In the genomic region with DNA sequence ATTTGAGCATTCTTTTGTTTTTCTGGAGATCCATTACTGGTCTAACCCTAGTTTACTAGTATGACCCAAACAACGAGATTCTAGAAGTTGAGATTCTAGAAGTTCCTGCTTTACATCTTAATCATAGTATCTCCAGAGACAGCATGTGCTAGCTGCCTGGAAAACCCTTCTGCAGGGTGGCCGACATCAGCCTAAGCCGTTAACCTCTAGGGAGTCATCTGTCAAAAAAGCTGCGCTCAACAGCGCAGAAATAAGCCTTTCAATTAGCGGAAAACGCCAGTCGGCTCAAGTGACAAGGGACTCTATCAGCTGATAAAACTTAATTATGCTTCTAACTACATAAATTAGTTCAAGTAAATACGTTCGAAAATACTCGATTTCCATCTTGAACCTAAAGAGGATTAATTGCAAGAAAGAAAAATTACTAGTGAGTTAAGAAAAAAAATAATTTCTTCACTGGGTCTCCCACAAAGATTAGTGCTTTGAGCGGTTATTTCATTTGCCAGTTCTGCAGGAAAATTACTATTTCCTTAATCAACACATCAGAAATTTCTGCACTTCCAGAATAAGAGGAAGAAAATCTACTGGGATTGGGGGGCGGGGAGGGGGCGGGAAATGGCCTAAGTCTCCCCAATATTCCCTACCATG, we compare ENCODE assay signal across 8 mouse cellular contexts. TPM values are rescaled to one million over a fixed set of nuclear protein-coding genes. Genes with fewer than 3 reads are reported as not detected.
DNase-seq lines count a peak whose midpoint lies in the region; ATAC-seq and TF ChIP-seq lines count a peak whose summit lies in the region.

No protein-coding gene starts in this region.

- intact Hi-C loops in gastrocnemius, postnatal 36 days (cut with DNase I): loop anchor here (1.0 to 2.0 kb wide), 2 partner anchors 23 to 36 kb away; no protein-coding TSS in a partner anchor

- DNase-seq in gastrocnemius, postnatal 10 days: peak; percentile 31
- no peak for DNase-seq in gastrocnemius, postnatal 36 days
- peak; percentile 73 for DNase-seq in forelimb bud, embryonic 11.5 days (ENCODE audit: low read depth, low spot score)
- DNase-seq in midbrain, embryonic 10.5 days (ENCODE audit: low spot score): peak; percentile 57
- DNase-seq in thymus, postnatal 4 days: peak; percentile 49
- no peak for DNase-seq in right cerebral cortex, postnatal 10 days (ENCODE audit: low spot score in 2 of 2)

- H3K4me2 ChIP-seq in kidney, embryonic 16.5 days (replicated peaks; ENCODE audit: low read depth, low read length): peak overlapping the region; percentile 75

- WGBS in kidney, embryonic 16.5 days: under 1% methylated on average over 14 of the region's 14 CpGs
- WGBS in midbrain, embryonic 10.5 days: under 1% methylated on average over 14 of the region's 14 CpGs

- H3K9ac ChIP-seq in kidney, embryonic 16.5 days (replicated peaks; ENCODE audit: low read length): peak overlapping the region; percentile 61

- no peaks in the 10 kb centered on the region; the same call in 1 of the 2 replicates for H3K9me3 ChIP-seq in kidney, embryonic 16.5 days (ENCODE audit: low read length)
- 0 out of 2 replicates have a peak, but pooled peaks cover 1% of the 10 kb centered on the region for H3K9me3 ChIP-seq in midbrain, embryonic 10.5 days (replicated peaks)

- ATAC-seq in kidney, embryonic 16.5 days (ENCODE audit: low FRiP score, low TSS enrichment): peak; percentile 52; the same call in 1 of the 2 replicates

- no peaks in the 10 kb centered on the region for H3K36me3 ChIP-seq in kidney, embryonic 16.5 days (ENCODE audit: insufficient read depth, low read length)
- no peaks in the 10 kb centered on the region for H3K36me3 ChIP-seq in midbrain, embryonic 10.5 days

- H3K27me3 ChIP-seq in kidney, embryonic 16.5 days (ENCODE audit: insufficient read depth, low read length): no peaks in the 10 kb centered on the region
- H3K27me3 ChIP-seq in midbrain, embryonic 10.5 days (ENCODE audit: low read depth, poor library complexity, severe bottlenecking): peaks cover 9% of the 10 kb centered on the region

- H3K4me1 ChIP-seq in bone marrow macrophage, adult 2 months (ENCODE audit: control insufficient read depth, insufficient read depth, low read length): peaks cover 33% of the 10 kb centered on the region
- H3K4me1 ChIP-seq in kidney, embryonic 16.5 days (ENCODE audit: insufficient read depth, low read length): peaks cover 33% of the 10 kb centered on the region
- H3K4me1 ChIP-seq in midbrain, embryonic 10.5 days: peaks cover 47% of the 10 kb centered on the region

- no peak for TF ChIP-seq CTCF in bone marrow macrophage, adult 2 months (IDR thresholded peaks at IDR 0.05; ENCODE audit: low read depth, low read length)

- H3K27ac ChIP-seq in bone marrow macrophage, adult 2 months (ENCODE audit: insufficient read depth, low read depth, low read length): peak overlapping the region; percentile 100
- peak overlapping the region; percentile 96 for H3K27ac ChIP-seq in kidney, embryonic 16.5 days (ENCODE audit: low read length)
- H3K27ac ChIP-seq in midbrain, embryonic 10.5 days (replicated peaks): peak overlapping the region; percentile 86

- peak overlapping the region; percentile 56 for H3K4me3 ChIP-seq in bone marrow macrophage, adult 2 months (ENCODE audit: insufficient read depth, low read length)
- H3K4me3 ChIP-seq in kidney, embryonic 16.5 days (ENCODE audit: low read length): peak overlapping the region; percentile 42
- H3K4me3 ChIP-seq in midbrain, embryonic 10.5 days: peak overlapping the region; percentile 50

- TF ChIP-seq POLR2A in bone marrow macrophage, adult 2 months (IDR thresholded peaks at IDR 0.05; ENCODE audit: borderline replicate concordance, low read depth, low read length): no peak

RNA-seq across cellular contexts. Expression of a gene that starts 53.0 kb away (rescaled TPM):
- 10 to 100 TPM; 42.9 to 57.0 TPM for total RNA-seq in gastrocnemius, postnatal 10 days (2021)
- total RNA-seq in gastrocnemius, postnatal 36 days (2021): 10 to 100 TPM; 22.4 to 39.9 TPM
- polyA plus RNA-seq in bone marrow macrophage, adult 2 months (2012; ENCODE audit: insufficient read depth, insufficient read length, missing spikeins): 44.4 and 47.9 TPM in 2 replicates
- 45.3 and 59.0 TPM in 2 replicates for polyA plus RNA-seq in kidney, embryonic 16.5 days (2015; fragmentation: Nextera tagmentation; extraction: Ambion mirVana)
- polyA plus RNA-seq in midbrain, embryonic 10.5 days (2016; fragmentation: Nextera tagmentation; extraction: Ambion mirVana): 39.6 and 48.3 TPM in 2 replicates

Comparison
In these comparisons a context has a peak if more than half of its experiments do, and no peak if none do; other contexts are left out.
1. DNase-seq: peak in gastrocnemius, postnatal 10 days (single experiment), forelimb bud, embryonic 11.5 days (single experiment), midbrain, embryonic 10.5 days (single experiment) and thymus, postnatal 4 days (single experiment); none in gastrocnemius, postnatal 36 days (0 of 2) and right cerebral cortex, postnatal 10 days (0 of 2).
2. Peak in every context shown above with its lines, with median percentiles within 50 percentile points of each other: H3K27ac ChIP-seq and H3K4me3 ChIP-seq.